Mouse (Mus musculus) liver, embryonic 14 days (tissue): ENCODE measurements around the gene Ebi3. TPM values are rescaled to one million over a fixed set of nuclear protein-coding genes. Genes with fewer than 3 reads are reported as not detected.

Experiments used
- polyA plus RNA-seq: library from polyadenylated mRNA; depleted of rRNA; stranded (reverse); fragments of >200 nt; gene quantifications from 2 replicates; pipeline ENCODE4 v1.2.3, GENCODE M21; 2012; rRNA removed

The Ebi3 gene
- 3.0 and 4.2 TPM in 2 replicates for polyA plus RNA-seq

GRCm38 (mm10) chr17:55952447-55953027, at the start of gene Ebi3:
Gene Ebi3, plus strand, starts transcription at chr17:55952640.

GRCm38 (mm10) chr17:55949400-55949799, 3.0 kb upstream of the Ebi3 start, which contains the start of gene Zfp119b:
Gene Zfp119b, minus strand, starts transcription at chr17:55949500.

GRCm38 (mm10) chr17:55958918-55959728, 6.7 kb downstream of the Ebi3 start, which contains the start of gene Yju2:
Gene Yju2, plus strand, starts transcription at chr17:55959099.

GRCm38 (mm10) chr17:55969966-55970891, 17.8 kb downstream of the Ebi3 start, which contains the start of gene Shd:
Gene Shd, plus strand, starts transcription at chr17:55970467.

GRCm38 (mm10) chr17:55986030-55986961, 33.9 kb downstream of the Ebi3 start, which contains the start of gene Fsd1:
Gene Fsd1, plus strand, starts transcription at chr17:55986509.

GRCm38 (mm10) chr17:56005415-56006061, 53.1 kb downstream of the Ebi3 start, which contains the start of the genes Stap2 and Mpnd:
Gene Stap2, minus strand, starts transcription at chr17:56005584.
Gene Mpnd, plus strand, starts transcription at chr17:56005711.

Other genes starting within 250 kb of the Ebi3 start
- 8.2 and 9.4 TPM in 2 replicates for gene Pot1b, start 240.0 kb upstream of the Ebi3 start, polyA plus RNA-seq
- 0.80 and 1.3 TPM in 2 replicates for gene Adgre4, start 202.7 kb upstream of the Ebi3 start, polyA plus RNA-seq
- gene Zfp119a, start 73.7 kb upstream of the Ebi3 start, polyA plus RNA-seq, result 0.84 and 0.92 TPM in 2 replicates
- 3.6 TPM in 2 replicates for gene Zfp959, start 60.5 kb upstream of the Ebi3 start, polyA plus RNA-seq
- 1.0 and 1.1 TPM in 2 replicates for gene Zfp119b, start 3.1 kb upstream of the Ebi3 start, polyA plus RNA-seq
- 5.0 and 5.9 TPM in 2 replicates for gene Yju2, start 6.5 kb downstream of the Ebi3 start, polyA plus RNA-seq
- 0.23 and 0.38 TPM in 2 replicates for gene Shd, start 17.8 kb downstream of the Ebi3 start, polyA plus RNA-seq
- gene Fsd1, start 33.9 kb downstream of the Ebi3 start, polyA plus RNA-seq, result 0.08 and 0.25 TPM in 2 replicates
- gene Stap2, start 52.9 kb downstream of the Ebi3 start, polyA plus RNA-seq, result 1.9 and 2.0 TPM in 2 replicates
- 14.0 and 16.4 TPM in 2 replicates for gene Mpnd, start 53.1 kb downstream of the Ebi3 start, polyA plus RNA-seq
- 25.3 and 29.6 TPM in 2 replicates for gene Sh3gl1, start 84.0 kb downstream of the Ebi3 start, polyA plus RNA-seq
- gene Chaf1a, start 87.8 kb downstream of the Ebi3 start, polyA plus RNA-seq, result 16.0 and 18.2 TPM in 2 replicates
- gene Ubxn6, start 122.4 kb downstream of the Ebi3 start, polyA plus RNA-seq, result 7.6 and 8.7 TPM in 2 replicates
- gene Hdgfl2, start 127.0 kb downstream of the Ebi3 start, polyA plus RNA-seq, result 30.2 and 32.2 TPM in 2 replicates
- 0.02 TPM in 2 replicates for gene Plin4, start 157.2 kb downstream of the Ebi3 start, polyA plus RNA-seq
- 0.15 and 0.16 TPM in 2 replicates for gene Plin5, start 165.0 kb downstream of the Ebi3 start, polyA plus RNA-seq
- 0.17 and 0.18 TPM in 2 replicates for gene Lrg1, start 169.4 kb downstream of the Ebi3 start, polyA plus RNA-seq
- 0.93 and 0.95 TPM in 2 replicates for gene Sema6b, start 187.7 kb downstream of the Ebi3 start, polyA plus RNA-seq
- gene Tnfaip8l1, start 209.8 kb downstream of the Ebi3 start, polyA plus RNA-seq, result 1.4 and 1.7 TPM in 2 replicates
- gene Mydgf, start 231.3 kb downstream of the Ebi3 start, polyA plus RNA-seq, result 38.1 and 40.3 TPM in 2 replicates